Mouse (Mus musculus): Measurements from ENCODE around the gene Fbxo2. TPM values are rescaled to one million over a fixed set of nuclear protein-coding genes. Genes with fewer than 3 reads are reported as not detected.

The Fbxo2 gene
- polyA plus RNA-seq, 1 experiment from 2014 or later, result 0.55 TPM

DNA sequence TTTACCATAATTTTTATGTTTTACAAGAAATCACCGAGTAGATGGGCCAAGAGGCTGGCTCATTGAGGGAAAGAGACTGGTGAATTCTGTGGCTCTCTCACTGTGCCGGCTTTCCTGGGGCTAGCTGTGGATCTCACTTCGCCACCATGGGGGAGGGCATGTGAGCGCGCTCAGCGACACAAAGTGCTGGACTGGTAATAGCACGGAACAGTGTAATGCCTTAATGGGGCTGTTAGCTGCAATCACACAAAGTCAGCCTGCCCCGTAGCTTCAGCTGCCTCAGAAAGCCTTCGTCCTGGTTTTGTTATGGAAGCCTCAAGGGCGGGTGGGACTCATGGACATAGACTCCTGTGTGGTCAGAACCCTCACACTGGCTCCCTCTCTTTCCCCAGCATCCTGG, 38.3 kb downstream of the Fbxo2 start:
- H3K4me3 ChIP-seq (ENCODE audit: low read depth, low read length), result no peak overlapping the region
- H3K4me1 ChIP-seq (replicated peaks; ENCODE audit: control insufficient read depth, insufficient read depth), result no peaks in the 10 kb centered on the region
- no peak overlapping the region for H3K27ac ChIP-seq (replicated peaks)
- no peak for ATAC-seq (ENCODE audit: low FRiP score, low TSS enrichment)
- DNase-seq (ENCODE audit: low spot score), result no peak
- no peaks in the 10 kb centered on the region for H3K27me3 ChIP-seq (ENCODE audit: control insufficient read depth, insufficient read depth, low read length)
- no peak overlapping the region for H3K9ac ChIP-seq (ENCODE audit: low read length)
- H3K9me3 ChIP-seq (ENCODE audit: control insufficient read depth, low read length), result no peaks in the 10 kb centered on the region
- no peaks in the 10 kb centered on the region for H3K36me3 ChIP-seq (ENCODE audit: control insufficient read depth, insufficient read depth, low read length)
- WGBS, result 55% methylated on average over 10 of the region's 10 CpGs
- TF ChIP-seq CTCF (IDR thresholded peaks at IDR 0.05; ENCODE audit: low read depth) (no peak), EP300 (optimal IDR thresholded peaks at IDR 0.05) (no peak)
- no peak overlapping the region for H3K4me2 ChIP-seq (replicated peaks; ENCODE audit: low read depth)

DNA sequence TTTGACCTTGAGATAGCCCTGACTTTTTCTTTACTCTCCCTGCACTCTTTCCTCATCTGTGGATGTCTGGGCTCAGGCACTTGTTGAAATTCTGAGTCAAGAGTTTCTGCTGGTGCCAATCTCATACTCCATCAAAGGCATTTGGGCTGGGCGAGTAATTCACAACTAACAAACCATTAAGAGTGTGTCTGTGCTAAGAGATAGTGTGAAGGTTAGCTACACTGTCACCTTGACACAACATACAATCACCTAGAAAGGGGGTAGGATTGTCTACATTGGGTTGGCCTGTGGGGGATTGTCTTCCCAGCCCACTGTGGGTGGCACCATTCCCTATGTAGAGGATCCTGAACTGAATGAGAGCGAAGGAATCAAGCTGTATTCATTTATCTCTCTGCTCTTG, 43.1 kb downstream of the Fbxo2 start:
- H3K36me3 ChIP-seq (ENCODE audit: control insufficient read depth, insufficient read depth, low read length), result no peaks in the 10 kb centered on the region
- no peaks in the 10 kb centered on the region for H3K9me3 ChIP-seq (ENCODE audit: control insufficient read depth, low read length)
- H3K27me3 ChIP-seq (ENCODE audit: control insufficient read depth, insufficient read depth, low read length), result no peaks in the 10 kb centered on the region
- no peak for TF ChIP-seq EP300 (optimal IDR thresholded peaks at IDR 0.05)
- no peak for TF ChIP-seq CTCF (IDR thresholded peaks at IDR 0.05; ENCODE audit: low read depth)
- no peak overlapping the region for H3K27ac ChIP-seq (replicated peaks)
- ATAC-seq (ENCODE audit: low FRiP score, low TSS enrichment) (no peak), DNase-seq (ENCODE audit: low spot score) (no peak)
- no peaks in the 10 kb centered on the region for H3K4me1 ChIP-seq (replicated peaks; ENCODE audit: control insufficient read depth, insufficient read depth)
- no peak overlapping the region for H3K9ac ChIP-seq (ENCODE audit: low read length)
- H3K4me2 ChIP-seq (replicated peaks; ENCODE audit: low read depth), result no peak overlapping the region
- H3K4me3 ChIP-seq (ENCODE audit: low read depth, low read length), result no peak overlapping the region
- 93% methylated on average over 2 of the region's 2 CpGs for WGBS

DNA sequence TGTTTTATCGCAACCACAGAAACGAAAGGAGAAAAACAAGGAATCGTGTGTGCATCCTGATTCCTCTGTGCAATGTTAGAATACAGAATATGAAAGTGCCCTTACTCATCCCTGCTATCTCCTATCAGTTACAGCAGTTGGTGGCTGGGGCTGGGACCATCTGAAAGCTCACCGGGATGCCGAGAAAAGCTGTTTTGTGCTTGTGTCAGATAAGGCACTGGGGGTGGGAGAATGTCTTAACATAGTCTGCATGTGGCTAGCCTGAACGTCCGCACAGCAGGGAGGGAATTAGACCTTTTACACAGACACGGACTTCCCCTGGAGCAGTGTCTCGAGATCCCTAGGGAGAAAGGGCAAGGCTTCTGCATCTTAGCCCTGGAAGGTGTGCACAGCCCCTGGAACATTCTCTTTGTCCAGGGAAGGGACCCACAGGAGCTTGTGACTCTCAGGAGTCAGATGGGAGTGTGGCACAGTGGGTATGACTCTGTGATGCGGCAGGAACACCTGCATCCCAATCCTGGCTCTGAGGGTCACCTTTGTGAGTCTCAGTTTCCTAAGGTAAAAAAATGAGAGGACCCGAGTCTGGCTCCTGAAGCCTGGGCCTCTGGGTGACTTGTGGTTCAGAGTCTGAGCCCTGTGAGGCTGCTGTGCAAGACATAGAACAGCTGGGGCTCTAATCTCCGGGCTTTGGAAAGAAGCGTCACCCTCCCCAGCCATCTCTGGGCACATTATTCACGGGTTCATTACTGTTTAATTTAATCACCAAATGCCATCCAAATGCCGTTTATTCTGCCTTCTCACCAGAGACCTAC, 43.8 kb downstream of the Fbxo2 start:
- 59% methylated on average over 15 of the region's 15 CpGs for WGBS
- Histone ChIP-seq H3K27me3 (ENCODE audit: control insufficient read depth, insufficient read depth, low read length) (no peaks in the 10 kb centered on the region), H3K4me3 (ENCODE audit: low read depth, low read length) (no peak overlapping the region), H3K4me2 (replicated peaks; ENCODE audit: low read depth) (no peak overlapping the region), H3K27ac (replicated peaks) (no peak overlapping the region), H3K4me1 (replicated peaks; ENCODE audit: control insufficient read depth, insufficient read depth) (no peaks in the 10 kb centered on the region), H3K36me3 (ENCODE audit: control insufficient read depth, insufficient read depth, low read length) (no peaks in the 10 kb centered on the region), H3K9ac (ENCODE audit: low read length) (no peak overlapping the region), H3K9me3 (ENCODE audit: control insufficient read depth, low read length) (no peaks in the 10 kb centered on the region)
- no peak for TF ChIP-seq CTCF (IDR thresholded peaks at IDR 0.05; ENCODE audit: low read depth)
- no peak for TF ChIP-seq EP300 (optimal IDR thresholded peaks at IDR 0.05)
- ATAC-seq (ENCODE audit: low FRiP score, low TSS enrichment) (no peak), DNase-seq (ENCODE audit: low spot score) (no peak)

DNA sequence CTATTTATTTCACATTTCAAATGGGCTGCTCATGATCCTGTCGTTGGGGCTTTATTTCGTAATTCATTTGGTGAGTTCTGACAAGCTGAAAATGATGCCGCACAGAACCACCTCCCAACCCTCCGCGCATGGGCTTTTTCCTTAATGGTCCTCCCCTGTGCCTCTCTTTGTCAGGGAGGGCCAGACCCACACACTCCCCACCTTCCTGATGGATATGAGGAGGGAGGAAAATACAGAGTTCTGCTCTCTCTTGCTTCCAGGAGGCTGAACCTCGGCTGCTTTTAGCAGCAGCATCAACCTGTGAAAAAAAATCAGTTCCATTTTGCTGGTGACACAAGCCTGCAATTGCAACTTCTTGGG, 44.4 kb downstream of the Fbxo2 start:
- DNase-seq (ENCODE audit: low spot score) (no peak), ATAC-seq (ENCODE audit: low FRiP score, low TSS enrichment) (no peak)
- Histone ChIP-seq H3K4me1 (replicated peaks; ENCODE audit: control insufficient read depth, insufficient read depth) (no peaks in the 10 kb centered on the region), H3K4me2 (replicated peaks; ENCODE audit: low read depth) (no peak overlapping the region), H3K9ac (ENCODE audit: low read length) (no peak overlapping the region), H3K36me3 (ENCODE audit: control insufficient read depth, insufficient read depth, low read length) (no peaks in the 10 kb centered on the region), H3K27ac (replicated peaks) (no peak overlapping the region), H3K27me3 (ENCODE audit: control insufficient read depth, insufficient read depth, low read length) (no peaks in the 10 kb centered on the region), H3K9me3 (ENCODE audit: control insufficient read depth, low read length) (no peaks in the 10 kb centered on the region), H3K4me3 (ENCODE audit: low read depth, low read length) (no peak overlapping the region)
- no peak for TF ChIP-seq CTCF (IDR thresholded peaks at IDR 0.05; ENCODE audit: low read depth)
- no peak for TF ChIP-seq EP300 (optimal IDR thresholded peaks at IDR 0.05)
- WGBS, result 57% methylated on average over 6 of the region's 6 CpGs

DNA sequence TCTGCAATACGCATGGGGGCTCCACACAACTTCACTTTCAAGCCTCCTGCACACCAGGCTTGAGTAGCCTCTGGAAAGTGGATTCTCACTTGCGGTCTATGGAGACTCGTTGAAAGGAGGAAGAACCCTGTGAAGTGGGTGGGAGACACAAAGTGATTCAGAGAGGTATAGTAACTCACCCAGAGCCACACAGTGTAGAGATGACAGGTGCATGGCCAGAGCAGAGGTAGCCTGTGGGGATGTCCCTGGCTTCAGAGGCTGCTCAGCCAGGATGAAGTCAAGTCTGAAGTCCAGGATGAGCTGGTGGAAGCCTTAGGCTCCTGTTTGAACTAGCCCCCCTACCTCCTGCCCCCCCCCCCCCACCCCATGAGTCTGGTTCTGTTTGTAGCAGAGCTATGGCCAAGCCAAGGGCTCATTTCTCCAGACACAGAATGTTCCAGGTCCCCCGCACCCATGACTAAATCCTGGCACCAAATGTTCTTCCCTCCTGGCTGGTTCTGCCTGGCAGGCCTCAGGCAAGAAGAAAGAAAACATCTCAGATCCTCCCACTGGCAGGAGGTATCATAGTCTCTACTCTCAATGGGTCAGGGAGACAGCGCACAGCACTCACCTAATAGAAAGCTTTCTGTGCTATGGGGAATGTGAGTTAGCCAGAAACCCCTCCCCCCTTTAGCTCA, 54.2 kb downstream of the Fbxo2 start:
- Histone ChIP-seq H3K36me3 (ENCODE audit: control insufficient read depth, insufficient read depth, low read length) (no peaks in the 10 kb centered on the region), H3K27me3 (ENCODE audit: control insufficient read depth, insufficient read depth, low read length) (no peaks in the 10 kb centered on the region), H3K9me3 (ENCODE audit: control insufficient read depth, low read length) (no peaks in the 10 kb centered on the region), H3K4me1 (replicated peaks; ENCODE audit: control insufficient read depth, insufficient read depth) (no peaks in the 10 kb centered on the region), H3K4me3 (ENCODE audit: low read depth, low read length) (no peak overlapping the region), H3K9ac (ENCODE audit: low read length) (no peak overlapping the region), H3K4me2 (replicated peaks; ENCODE audit: low read depth) (no peak overlapping the region), H3K27ac (replicated peaks) (no peak overlapping the region)
- ATAC-seq (ENCODE audit: low FRiP score, low TSS enrichment), result no peak
- WGBS, result 56% methylated on average over 5 of the region's 5 CpGs
- DNase-seq (ENCODE audit: low spot score), result no peak
- TF ChIP-seq EP300 (optimal IDR thresholded peaks at IDR 0.05), result no peak
- no peak for TF ChIP-seq CTCF (IDR thresholded peaks at IDR 0.05; ENCODE audit: low read depth)

DNA sequence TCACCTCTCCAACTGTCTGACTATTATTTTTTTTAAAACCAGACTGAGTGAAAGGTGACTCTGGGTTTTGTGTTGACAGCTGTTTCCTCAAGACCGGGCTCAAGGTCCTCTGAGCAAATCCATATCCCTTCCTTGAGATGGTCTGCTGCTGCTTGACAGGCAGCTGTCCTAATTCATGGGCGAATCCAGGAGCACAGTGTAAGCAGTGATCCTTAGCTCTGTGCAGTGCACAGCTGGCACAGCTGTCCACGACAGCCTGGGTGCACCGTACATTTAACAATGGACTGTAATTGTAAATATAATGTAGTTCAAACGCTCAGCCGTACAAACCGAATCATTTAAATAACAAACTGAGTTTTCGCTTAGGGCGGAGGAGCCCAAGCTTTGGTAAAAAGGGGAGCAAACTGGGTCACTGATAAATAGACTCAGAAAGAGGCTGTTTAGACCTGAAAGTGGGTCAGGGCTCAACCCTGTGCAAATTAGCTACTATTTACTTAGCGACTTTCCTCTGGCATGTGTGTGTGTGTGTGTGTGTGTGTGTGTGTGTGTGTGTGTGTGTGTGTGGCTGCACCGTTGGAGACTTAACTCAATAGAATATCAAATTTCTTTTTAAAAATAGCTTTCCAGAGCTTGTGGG, 55.0 kb downstream of the Fbxo2 start:
- H3K27ac ChIP-seq (replicated peaks), result no peak overlapping the region
- WGBS, result 20% methylated on average over 11 of the region's 11 CpGs
- H3K4me3 ChIP-seq (ENCODE audit: low read depth, low read length), result no peak overlapping the region
- no peak for ATAC-seq (ENCODE audit: low FRiP score, low TSS enrichment)
- no peaks in the 10 kb centered on the region for H3K9me3 ChIP-seq (ENCODE audit: control insufficient read depth, low read length)
- H3K4me1 ChIP-seq (replicated peaks; ENCODE audit: control insufficient read depth, insufficient read depth), result no peaks in the 10 kb centered on the region
- H3K36me3 ChIP-seq (ENCODE audit: control insufficient read depth, insufficient read depth, low read length), result no peaks in the 10 kb centered on the region
- H3K27me3 ChIP-seq (ENCODE audit: control insufficient read depth, insufficient read depth, low read length), result no peaks in the 10 kb centered on the region
- peak; percentile 15 for DNase-seq (ENCODE audit: low spot score)
- TF ChIP-seq EP300 (optimal IDR thresholded peaks at IDR 0.05), result no peak
- no peak for TF ChIP-seq CTCF (IDR thresholded peaks at IDR 0.05; ENCODE audit: low read depth)
- H3K9ac ChIP-seq (ENCODE audit: low read length), result no peak overlapping the region
- no peak overlapping the region for H3K4me2 ChIP-seq (replicated peaks; ENCODE audit: low read depth)

Small RNAs within 50 kb of the gene (microRNA-seq; reads per million reads assigned to microRNA genes)
- not detected for gene Mir7022

Other genes starting within 250 kb of the Fbxo2 start
- 20.1 and 21.7 TPM in 2 replicates for gene Plod1, start 223.9 kb upstream of the Fbxo2 start, polyA plus RNA-seq (2015; fragmentation: Nextera tagmentation; extraction: Ambion mirVana)
- gene 2510039O18Rik, start 219.7 kb upstream of the Fbxo2 start, polyA plus RNA-seq (2015; fragmentation: Nextera tagmentation; extraction: Ambion mirVana), result 13.3 and 15.5 TPM in 2 replicates
- gene Nppb, start 174.8 kb upstream of the Fbxo2 start, polyA plus RNA-seq (2015; fragmentation: Nextera tagmentation; extraction: Ambion mirVana), result not detected in 2 replicates
- gene Nppa, start 159.9 kb upstream of the Fbxo2 start, polyA plus RNA-seq (2015; fragmentation: Nextera tagmentation; extraction: Ambion mirVana), result 0.30 and 0.74 TPM in 2 replicates
- 1.8 and 2.1 TPM in 2 replicates for gene Clcn6, start 121.8 kb upstream of the Fbxo2 start, polyA plus RNA-seq (2015; fragmentation: Nextera tagmentation; extraction: Ambion mirVana)
- gene Mthfr, start 121.5 kb upstream of the Fbxo2 start, polyA plus RNA-seq (2015; fragmentation: Nextera tagmentation; extraction: Ambion mirVana), result 8.2 and 8.7 TPM in 2 replicates
- 23.2 and 26.9 TPM in 2 replicates for gene Agtrap, start 72.6 kb upstream of the Fbxo2 start, polyA plus RNA-seq (2015; fragmentation: Nextera tagmentation; extraction: Ambion mirVana)
- gene Mad2l2, start 30.2 kb upstream of the Fbxo2 start, polyA plus RNA-seq (2015; fragmentation: Nextera tagmentation; extraction: Ambion mirVana), result 24.6 and 25.0 TPM in 2 replicates
- 0.01 TPM in 1 of 2 replicates, not detected in the other for gene Draxin, start 29.9 kb upstream of the Fbxo2 start, polyA plus RNA-seq (2015; fragmentation: Nextera tagmentation; extraction: Ambion mirVana)
- 26.8 and 28.1 TPM in 2 replicates for gene Fbxo6, start 8.5 kb upstream of the Fbxo2 start, polyA plus RNA-seq (2015; fragmentation: Nextera tagmentation; extraction: Ambion mirVana)
- 4.1 TPM in 2 replicates for gene Fbxo44, start 139 bp upstream of the Fbxo2 start, polyA plus RNA-seq (2015; fragmentation: Nextera tagmentation; extraction: Ambion mirVana)
- 0.04 and 0.06 TPM in 2 replicates for gene Disp3, start 127.3 kb downstream of the Fbxo2 start, polyA plus RNA-seq (2015; fragmentation: Nextera tagmentation; extraction: Ambion mirVana)